ENCODE assay signal across 8 mouse cellular contexts in genomic region chr1:182282091-182283075, GRCm38 (mm10). TPM values are rescaled to one million over a fixed set of nuclear protein-coding genes. Genes with fewer than 3 reads are reported as not detected.
DNase-seq lines count a peak whose midpoint lies in the region; ATAC-seq lines count a peak whose summit lies in the region.

TSS of gene Degs1 (minus strand) at chr1:182282804.

- H3K4me1 ChIP-seq in brown adipose tissue, adult 24 weeks (ENCODE audit: control insufficient read depth, insufficient read depth, insufficient read length, low read length): peaks cover 11% of the 10 kb centered on the region
- peaks cover 28% of the 10 kb centered on the region for H3K4me1 ChIP-seq in heart, embryonic 13.5 days
- peaks cover 46% of the 10 kb centered on the region for H3K4me1 ChIP-seq in liver, embryonic 12.5 days
- H3K4me1 ChIP-seq in stomach, embryonic 15.5 days: peaks cover 15% of the 10 kb centered on the region

- under 1% methylated on average over 90 of the region's 94 CpGs for WGBS in heart, embryonic 13.5 days
- under 1% methylated on average over 91 of the region's 94 CpGs for WGBS in liver, embryonic 12.5 days (ENCODE audit: insufficient replicate concordance)
- under 1% methylated on average over 94 of the region's 94 CpGs for WGBS in stomach, embryonic 15.5 days

- H3K4me2 ChIP-seq in heart, embryonic 13.5 days: peak within 1 kb of the TSS; percentile 85
- H3K4me2 ChIP-seq in liver, embryonic 12.5 days: peak within 1 kb of the TSS; percentile 84
- H3K4me2 ChIP-seq in stomach, embryonic 15.5 days: peak within 1 kb of the TSS; percentile 67

- peak within 1 kb of the TSS; percentile 79 for H3K27ac ChIP-seq in brown adipose tissue, adult 24 weeks (replicated peaks; ENCODE audit: low read depth, low read length)
- H3K27ac ChIP-seq in heart, embryonic 13.5 days (replicated peaks): peak within 1 kb of the TSS; percentile 92
- H3K27ac ChIP-seq in liver, embryonic 12.5 days: peak within 1 kb of the TSS; percentile 96
- peak within 1 kb of the TSS; percentile 92 for H3K27ac ChIP-seq in stomach, embryonic 15.5 days

- peak within 1 kb of the TSS; percentile 91 for H3K9ac ChIP-seq in heart, embryonic 13.5 days
- H3K9ac ChIP-seq in liver, embryonic 12.5 days: peak within 1 kb of the TSS; percentile 90
- peak within 1 kb of the TSS; percentile 90 for H3K9ac ChIP-seq in stomach, embryonic 15.5 days

- peak; percentile 94 for DNase-seq in CD4-positive, CD25-positive, alpha-beta regulatory T cell, adult 2 months (ENCODE audit: low read depth, low spot score)
- DNase-seq in fat pad, adult 2 months (ENCODE audit: extremely low read depth, low read depth, low spot score): peak; percentile 67
- DNase-seq in kidney, postnatal 10 days: peak; percentile 97
- DNase-seq in natural killer cell, adult 2 months (ENCODE audit: low spot score in 2 of 2): peak; percentile 89 to 92

- H3K4me3 ChIP-seq in brown adipose tissue, adult 24 weeks (ENCODE audit: insufficient read depth, low read depth, low read length): peak within 1 kb of the TSS; percentile 85
- H3K4me3 ChIP-seq in heart, embryonic 13.5 days: peak within 1 kb of the TSS; percentile 77
- H3K4me3 ChIP-seq in liver, embryonic 12.5 days: peak within 1 kb of the TSS; percentile 77
- peak within 1 kb of the TSS; percentile 84 for H3K4me3 ChIP-seq in stomach, embryonic 15.5 days (replicated peaks)

- H3K27me3 ChIP-seq in heart, embryonic 13.5 days (replicated peaks): 0 out of 2 replicates have a peak, but pooled peaks cover 4% of the 10 kb centered on the region
- H3K27me3 ChIP-seq in liver, embryonic 12.5 days (replicated peaks): 0 out of 2 replicates have a peak, but pooled peaks cover 4% of the 10 kb centered on the region
- H3K27me3 ChIP-seq in stomach, embryonic 15.5 days (replicated peaks): no peaks in the 10 kb centered on the region

- H3K36me3 ChIP-seq in heart, embryonic 13.5 days: peaks cover 21% of the 10 kb centered on the region
- peaks cover 30% of the 10 kb centered on the region for H3K36me3 ChIP-seq in liver, embryonic 12.5 days
- H3K36me3 ChIP-seq in stomach, embryonic 15.5 days: peaks cover 17% of the 10 kb centered on the region; the same call in 1 of the 2 replicates

- ATAC-seq in heart, embryonic 13.5 days (ENCODE audit: extremely low read depth, insufficient number of reproducible peaks, low FRiP score, low TSS enrichment): peak; percentile 92
- ATAC-seq in liver, embryonic 12.5 days: peak; percentile 88
- peak; percentile 94 for ATAC-seq in stomach, embryonic 15.5 days (ENCODE audit: insufficient read depth, low FRiP score, low read depth)

- H3K9me3 ChIP-seq in heart, embryonic 13.5 days: no peaks in the 10 kb centered on the region
- H3K9me3 ChIP-seq in liver, embryonic 12.5 days (replicated peaks): no peaks in the 10 kb centered on the region
- no peaks in the 10 kb centered on the region for H3K9me3 ChIP-seq in stomach, embryonic 15.5 days

RNA-seq across cellular contexts. Expression of gene Degs1, which starts in this region (rescaled TPM):
- polyA plus RNA-seq in brown adipose tissue, adult 24 weeks (2012; ENCODE audit: insufficient read depth, insufficient read length, missing spikeins): 48.7 and 52.0 TPM in 2 replicates
- polyA plus RNA-seq in heart, embryonic 13.5 days (2015; fragmentation: Nextera tagmentation; extraction: Ambion mirVana): 141 and 153 TPM in 2 replicates
- 105 and 110 TPM in 2 replicates for polyA plus RNA-seq in liver, embryonic 12.5 days (2016; fragmentation: Nextera tagmentation; extraction: Ambion mirVana)
- polyA plus RNA-seq in stomach, embryonic 15.5 days (2015; fragmentation: Nextera tagmentation; extraction: Ambion mirVana): 139 and 147 TPM in 2 replicates

Comparison
In these comparisons a context has a peak if more than half of its experiments do, and no peak if none do; other contexts are left out.
1. Peak in every context shown above with its lines: DNase-seq, ATAC-seq, H3K4me3 ChIP-seq and H3K27ac ChIP-seq.